Mouse (Mus musculus): ENCODE results near the gene Arap1.

- TF ChIP-seq POLR2A (IDR thresholded peaks at IDR 0.05; ENCODE audit: extremely low read depth, insufficient read depth, low read length) (no peak), CTCF (IDR thresholded peaks at IDR 0.05; ENCODE audit: low read depth, low read length) (no peak)
Measured at GRCm38 (mm10) chr7:101426692-101427091, 78.8 kb downstream of the Arap1 start.
